Comparison of ENCODE assay signal across 27 mouse cellular contexts in genomic region chr4:150726136-150726480, GRCm38 (mm10).
DNase-seq lines count a peak whose midpoint lies in the region; ATAC-seq and TF ChIP-seq lines count a peak whose summit lies in the region.
"Had no signal": no experiment of that assay in that cellular context is flagged by ENCODE, and none has a peak within 500 bp of the region (broad histone marks: within the 10 kb centered on the region; RNA-seq: fewer than 3 reads in every experiment).

No protein-coding gene starts in this region.

- no peak overlapping the region for H3K4me2 ChIP-seq in hindbrain, embryonic 16.5 days (ENCODE audit: low read length)
- H3K4me2 ChIP-seq in lung, embryonic 14.5 days, result no peak overlapping the region
- no peak overlapping the region for H3K4me2 ChIP-seq in lung, postnatal 0 days (replicated peaks; ENCODE audit: low read depth, low read length)
- H3K4me2 ChIP-seq: forebrain, embryonic 13.5 days; heart, embryonic 11.5 days; heart, embryonic 15.5 days; hindbrain, embryonic 14.5 days had no signal

- ATAC-seq in hindbrain, embryonic 16.5 days, result no peak
- ATAC-seq in lung, embryonic 14.5 days (ENCODE audit: insufficient read depth), result no peak
- peak; percentile 3; the same call in 1 of the 2 replicates for ATAC-seq in lung, postnatal 0 days
- ATAC-seq: forebrain, embryonic 13.5 days; forebrain, embryonic 16.5 days; Patski had no signal

- no peak overlapping the region for H3K4me3 ChIP-seq in hindbrain, embryonic 10.5 days
- H3K4me3 ChIP-seq in hindbrain, embryonic 16.5 days (ENCODE audit: low read length), result no peak overlapping the region
- no peak overlapping the region for H3K4me3 ChIP-seq in lung, embryonic 14.5 days (ENCODE audit: low read depth, low read length)
- no peak overlapping the region for H3K4me3 ChIP-seq in lung, postnatal 0 days (ENCODE audit: low read depth, low read length)
- no peak overlapping the region for H3K4me3 ChIP-seq in lung, adult 2 months (replicated peaks; ENCODE audit: extremely low read depth, low read depth, low read length)
- H3K4me3 ChIP-seq: forebrain, embryonic 10.5 days; forebrain, embryonic 13.5 days; heart, adult 2 months; heart, embryonic 15.5 days had no signal

- peaks cover 7% of the 10 kb centered on the region for H3K9me3 ChIP-seq in hindbrain, embryonic 10.5 days
- no peaks in the 10 kb centered on the region for H3K9me3 ChIP-seq in hindbrain, embryonic 16.5 days (ENCODE audit: control insufficient read depth, low read length)
- H3K9me3 ChIP-seq in lung, embryonic 14.5 days (ENCODE audit: low read depth, low read length), result no peaks in the 10 kb centered on the region
- no peaks in the 10 kb centered on the region for H3K9me3 ChIP-seq in lung, postnatal 0 days (ENCODE audit: low read length)
- H3K9me3 ChIP-seq: forebrain, embryonic 13.5 days; heart, embryonic 15.5 days had no signal

- no peak overlapping the region for H3K9ac ChIP-seq in hindbrain, embryonic 16.5 days (ENCODE audit: low read depth, low read length)
- no peak overlapping the region for H3K9ac ChIP-seq in lung, embryonic 14.5 days
- H3K9ac ChIP-seq in lung, postnatal 0 days (replicated peaks; ENCODE audit: low read depth), result no peak overlapping the region
- H3K9ac ChIP-seq: forebrain, embryonic 13.5 days; heart, embryonic 15.5 days; hindbrain, embryonic 14.5 days had no signal

- TF ChIP-seq EP300 in lung, postnatal 0 days (IDR thresholded peaks at IDR 0.05), result peak; percentile 21; the same call in 1 of the 2 replicates

- H3K4me1 ChIP-seq in hindbrain, embryonic 10.5 days (replicated peaks), result peaks cover 44% of the 10 kb centered on the region
- peaks cover 13% of the 10 kb centered on the region for H3K4me1 ChIP-seq in hindbrain, embryonic 16.5 days (ENCODE audit: control insufficient read depth, insufficient read depth, low read depth, low read length)
- H3K4me1 ChIP-seq in lung, embryonic 14.5 days (ENCODE audit: insufficient read depth), result peaks cover 23% of the 10 kb centered on the region
- H3K4me1 ChIP-seq in lung, postnatal 0 days (ENCODE audit: insufficient read depth, low read depth, low read length), result peaks cover 4% of the 10 kb centered on the region; the same call in 1 of the 2 replicates
- H3K4me1 ChIP-seq in lung, adult 2 months (ENCODE audit: control insufficient read depth, insufficient read depth, low read length), result peaks cover 3% of the 10 kb centered on the region

- H3K36me3 ChIP-seq in hindbrain, embryonic 10.5 days, result peaks cover 4% of the 10 kb centered on the region; the same call in 1 of the 2 replicates
- H3K36me3 ChIP-seq in hindbrain, embryonic 16.5 days (ENCODE audit: control insufficient read depth, insufficient read depth, low read length), result no peaks in the 10 kb centered on the region
- H3K36me3 ChIP-seq in lung, embryonic 14.5 days (ENCODE audit: insufficient read depth), result no peaks in the 10 kb centered on the region
- H3K36me3 ChIP-seq in lung, postnatal 0 days (ENCODE audit: insufficient read depth, low read length), result no peaks in the 10 kb centered on the region
- H3K36me3 ChIP-seq: forebrain, embryonic 10.5 days; G1E; heart, embryonic 15.5 days had no signal

- no peak for TF ChIP-seq CTCF in lung, embryonic 14.5 days (IDR thresholded peaks at IDR 0.05; ENCODE audit: low read depth)
- no peak for TF ChIP-seq CTCF in lung, postnatal 0 days (IDR thresholded peaks at IDR 0.05)
- no peak for TF ChIP-seq CTCF in lung, adult 2 months (IDR thresholded peaks at IDR 0.05; ENCODE audit: insufficient read depth, low read length)

- no peak for TF ChIP-seq POLR2A in lung, adult 2 months (IDR thresholded peaks at IDR 0.05; ENCODE audit: borderline replicate concordance, extremely low read depth, low read depth, low read length)

- WGBS in hindbrain, embryonic 10.5 days, result 88% methylated on average over 3 of the region's 3 CpGs
- 77% methylated on average over 3 of the region's 3 CpGs for WGBS in hindbrain, embryonic 16.5 days
- whole genome bisulfite sequencing in lung, embryonic 14.5 days, result 44% methylated on average over 3 of the region's 3 CpGs
- WGBS in lung, postnatal 0 days, result 42% methylated on average over 3 of the region's 3 CpGs
- 64% methylated on average over 3 of the region's 3 CpGs for WGBS in lung, adult 2 months

- H3K27ac ChIP-seq in hindbrain, embryonic 10.5 days, result peak overlapping the region; percentile 53; the same call in 1 of the 2 replicates
- no peak overlapping the region for H3K27ac ChIP-seq in hindbrain, embryonic 16.5 days (ENCODE audit: low read depth, low read length)
- H3K27ac ChIP-seq in lung, embryonic 14.5 days (ENCODE audit: low read depth), result peak overlapping the region; percentile 92
- peak overlapping the region; percentile 86 for H3K27ac ChIP-seq in lung, postnatal 0 days (ENCODE audit: low read length)
- H3K27ac ChIP-seq: forebrain, embryonic 10.5 days; forebrain, embryonic 13.5 days; heart, adult 2 months; heart, embryonic 15.5 days; hindbrain, embryonic 14.5 days had no signal

- H3K27me3 ChIP-seq in hindbrain, embryonic 10.5 days (ENCODE audit: insufficient read depth, poor library complexity, severe bottlenecking), result no peaks in the 10 kb centered on the region; the same call in 1 of the 2 replicates
- no peaks in the 10 kb centered on the region for H3K27me3 ChIP-seq in hindbrain, embryonic 16.5 days (replicated peaks; ENCODE audit: control insufficient read depth, insufficient read depth, low read length)
- H3K27me3 ChIP-seq in lung, embryonic 14.5 days (ENCODE audit: insufficient read depth, low read length), result no peaks in the 10 kb centered on the region
- H3K27me3 ChIP-seq in lung, postnatal 0 days (replicated peaks; ENCODE audit: insufficient read depth, low read length), result no peaks in the 10 kb centered on the region
- H3K27me3 ChIP-seq: CH12.LX; heart, embryonic 15.5 days; Patski had no signal

- no peak for DNase-seq in hindbrain, embryonic 10.5 days (ENCODE audit: low spot score)
- DNase-seq in lung, embryonic 14.5 days, result no peak
- DNase-seq in lung, postnatal 10 days, result no peak
- DNase-seq in lung, postnatal 0 days (ENCODE audit: low spot score), result no peak
- DNase-seq in lung, adult 2 months, result no peak
- no peak for DNase-seq in left cerebral cortex, adult 8-10 months (ENCODE audit: low spot score in 2 of 2)
- DNase-seq: adrenal gland, postnatal 10 days; adrenal gland, postnatal 36 days; B cell, adult 2 months; cerebellum, adult 18-20 months; cerebellum, adult 9-10 months; cerebellum, postnatal 14 days; gastrocnemius, postnatal 10 days; gastrocnemius, postnatal 36 days; heart, adult 2 months; heart, postnatal 10 days; heart, postnatal 36 days had no signal
